Mouse (Mus musculus) embryonic facial prominence, embryonic 11.5 days (tissue): ENCODE measurements at regions not wholly inside any gene's neighbourhood (a gene's known extent, or its start where the extent isn't known, plus 50 kb on each side); places are given as distances from the start of the nearest gene placed in this dataset.

ENCODE experiments used
- ATAC-seq: fragments of 200-750 bp; cut with Nextera tagmentation; replicated peaks from 2 replicates; pipeline ENCODE4 v1.8.0; 2017; ENCODE audit warnings: low read depth; ENCODE audit not compliant: insufficient number of reproducible peaks, low FRiP score, low TSS enrichment
- DNase-seq: peaks from one replicate; pipeline ENCODE4 v3.0.0-alpha.2; 2015; ENCODE audit warnings: low spot score
- H3K27ac ChIP-seq: fragments of 300-500 bp; sonication (generic); replicated peaks from 2 replicates; pipeline ENCODE4 v1.5.1; 2014; ENCODE audit warnings: mild to moderate bottlenecking, low read depth, low read length, control low read depth
- H3K27me3 ChIP-seq: fragments of 300-500 bp; sonication (generic); 2 replicates; pipeline ENCODE4 v1.6.1; 2014; ENCODE audit warnings: mild to moderate bottlenecking, low read length, moderate library complexity, mixed read lengths; ENCODE audit not compliant: control insufficient read depth, insufficient read depth
- H3K36me3 ChIP-seq: fragments of 300-500 bp; sonication (generic); replicated peaks from 2 replicates; pipeline ENCODE4 v1.6.1; 2014; ENCODE audit warnings: low read depth, mild to moderate bottlenecking, low read length, moderate library complexity, mixed read lengths; ENCODE audit not compliant: control insufficient read depth, insufficient read depth
- H3K4me1 ChIP-seq: fragments of 300-500 bp; sonication (generic); 2 replicates; pipeline ENCODE4 v1.6.1; 2014; ENCODE audit warnings: low read length, mixed read lengths; ENCODE audit not compliant: control insufficient read depth, insufficient read depth
- H3K4me2 ChIP-seq: fragments of 300-500 bp; sonication (generic); 2 replicates; pipeline ENCODE4 v1.6.1; 2014; ENCODE audit warnings: low read depth, mild to moderate bottlenecking, control low read depth, low read length, moderate library complexity
- H3K4me3 ChIP-seq: fragments of 300-500 bp; sonication (generic); 2 replicates; pipeline ENCODE4 v1.5.1; 2014; ENCODE audit warnings: low read depth, low read length, control low read depth
- H3K9ac ChIP-seq: fragments of 300-500 bp; sonication (generic); replicated peaks from 2 replicates; pipeline ENCODE4 v1.6.1; 2014; ENCODE audit warnings: mild to moderate bottlenecking, control low read depth, low read length
- H3K9me3 ChIP-seq: fragments of 300-500 bp; sonication (generic); replicated peaks from 2 replicates; pipeline ENCODE4 v1.6.1; 2016; ENCODE audit warnings: mild to moderate bottlenecking, low read length, inconsistent platforms, mixed read lengths; ENCODE audit not compliant: control insufficient read depth
- WGBS: fragments of 180-500 bp; shearing (Covaris S2); extraction: QIAGEN DNeasy Blood & Tissue Kit; methylation state at CpG from one replicate; pipeline ENCODE4 v1.1.7; 2014; 5-methylcytosine and 5-hydroxymethylcytosine counted together

DNA sequence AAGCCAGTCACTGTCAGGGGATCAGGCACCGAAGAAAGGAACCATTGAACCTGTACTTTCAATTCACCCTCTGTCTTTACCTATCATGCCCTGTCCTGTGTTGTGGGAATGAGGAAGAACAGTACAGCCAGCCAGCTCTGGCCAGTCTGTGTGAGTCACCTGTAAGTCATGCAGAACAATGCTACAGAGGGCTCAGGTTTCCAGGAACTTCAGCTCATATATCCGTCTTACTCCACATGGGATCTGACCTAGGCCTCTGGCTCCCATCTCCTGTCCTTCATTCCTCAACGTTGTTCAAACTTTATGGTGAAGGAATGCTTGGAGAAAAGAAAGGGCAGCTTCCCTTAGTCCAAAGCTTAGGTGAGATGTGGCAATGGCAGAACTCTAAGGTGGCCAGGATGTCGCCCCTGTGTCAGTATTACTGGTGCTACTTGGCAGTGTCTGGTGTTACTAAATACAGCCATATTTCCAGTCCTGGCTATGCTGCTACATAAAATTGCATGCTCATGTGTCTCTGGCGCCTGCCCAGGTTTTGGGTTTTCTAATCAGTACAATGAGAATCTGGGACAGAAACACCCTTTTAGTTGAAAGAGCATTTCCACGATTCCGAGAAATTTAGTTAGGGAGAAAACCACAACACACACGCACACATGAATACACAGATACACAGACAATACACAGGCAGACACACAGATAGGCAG is 140.7 kb upstream of the Gmds start:
- WGBS, result 66% methylated on average over 8 of the region's 8 CpGs
- H3K4me2 ChIP-seq, result no peak overlapping the region
- no peaks in the 10 kb centered on the region for H3K4me1 ChIP-seq
- DNase-seq (no peak), ATAC-seq (no peak)
- no peak overlapping the region for H3K9ac ChIP-seq
- no peak overlapping the region for H3K4me3 ChIP-seq
- no peaks in the 10 kb centered on the region for H3K27me3 ChIP-seq
- H3K9me3 ChIP-seq, result no peaks in the 10 kb centered on the region
- no peak overlapping the region for H3K27ac ChIP-seq
- H3K36me3 ChIP-seq, result no peaks in the 10 kb centered on the region

GRCm38 (mm10) chr13:32465787-32466186 is 127.2 kb upstream of the Gmds start:
- Histone ChIP-seq H3K9me3 (no peaks in the 10 kb centered on the region), H3K27ac (no peak overlapping the region), H3K27me3 (no peaks in the 10 kb centered on the region), H3K9ac (no peak overlapping the region), H3K4me2 (no peak overlapping the region), H3K4me3 (no peak overlapping the region), H3K4me1 (no peaks in the 10 kb centered on the region), H3K36me3 (no peaks in the 10 kb centered on the region)
- DNase-seq (peak; percentile 15), ATAC-seq (no peak)
- 48% methylated on average over 5 of the region's 5 CpGs for WGBS

DNA sequence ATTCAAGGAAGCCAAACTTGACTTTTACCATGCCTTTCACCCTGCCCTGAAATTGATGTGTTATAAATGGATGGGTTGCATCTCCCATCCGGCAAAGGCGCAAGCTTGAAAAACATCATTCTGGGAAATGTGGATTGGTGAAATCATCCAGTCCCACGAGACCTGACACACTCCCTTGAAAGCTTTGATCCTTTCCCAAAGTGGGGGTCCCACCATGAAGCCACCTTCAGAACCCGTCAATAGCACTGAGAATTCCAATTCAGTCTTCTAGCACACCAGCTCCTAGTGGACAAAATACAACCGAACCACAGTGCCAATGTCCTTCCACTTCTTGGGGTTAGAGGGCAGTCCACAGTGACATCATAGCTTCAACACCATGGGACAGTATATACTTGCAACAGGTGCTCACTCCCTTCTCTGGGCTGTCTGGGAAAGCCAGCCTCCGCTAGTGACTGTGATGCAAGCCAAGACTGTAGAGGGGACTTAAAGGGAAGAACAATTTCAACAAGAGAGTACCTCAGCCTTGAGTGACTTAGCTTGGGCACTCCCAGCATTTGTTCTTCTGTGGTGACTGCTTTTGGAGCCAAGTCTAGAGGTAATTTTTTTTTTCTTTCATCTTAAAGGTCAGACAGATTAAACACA is 126.6 kb upstream of the Gmds start:
- H3K27me3 ChIP-seq, result no peaks in the 10 kb centered on the region
- no peak overlapping the region for H3K9ac ChIP-seq
- no peak overlapping the region for H3K4me3 ChIP-seq
- H3K9me3 ChIP-seq, result no peaks in the 10 kb centered on the region
- no peak overlapping the region for H3K4me2 ChIP-seq
- no peaks in the 10 kb centered on the region for H3K36me3 ChIP-seq
- WGBS, result 88% methylated on average over 6 of the region's 6 CpGs
- ATAC-seq (no peak), DNase-seq (no peak)
- no peaks in the 10 kb centered on the region for H3K4me1 ChIP-seq
- no peak overlapping the region for H3K27ac ChIP-seq

DNA sequence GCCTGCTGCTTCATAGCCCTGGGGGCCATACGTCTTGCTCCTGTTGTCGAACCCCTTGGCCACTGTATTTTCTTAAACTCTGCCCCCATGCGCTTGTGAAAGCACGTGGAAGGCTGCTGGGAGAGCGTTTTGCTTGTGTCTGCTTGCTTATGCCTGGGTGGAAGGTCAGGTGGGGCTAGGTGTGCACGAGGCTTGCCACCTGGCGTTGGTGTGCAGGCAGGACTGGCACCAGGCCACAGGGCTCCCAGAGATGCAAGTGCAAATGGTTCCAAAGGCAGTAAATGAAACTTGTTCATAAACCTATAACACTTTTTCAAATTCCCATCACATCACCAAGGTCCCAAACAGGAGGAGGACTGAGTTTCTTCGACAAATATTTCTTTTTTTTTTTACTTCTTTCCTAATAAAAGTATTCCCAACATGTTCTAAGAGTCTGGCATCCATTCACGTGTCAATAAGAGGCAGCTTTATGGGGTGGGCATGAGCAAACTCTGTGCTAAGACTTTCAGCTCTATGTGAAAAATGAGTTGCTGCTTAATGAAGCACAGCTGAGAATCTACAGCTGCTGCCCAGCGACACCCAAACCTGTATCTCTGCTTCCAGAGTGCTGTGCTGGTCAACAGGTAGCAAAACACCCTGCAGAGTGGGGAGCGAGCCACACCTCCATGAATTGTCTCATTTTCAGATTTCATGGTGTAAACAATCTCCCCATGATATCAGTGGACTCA is 116.0 kb upstream of the Gmds start:
- Histone ChIP-seq H3K36me3 (no peaks in the 10 kb centered on the region), H3K27ac (no peak overlapping the region), H3K9ac (no peak overlapping the region), H3K4me3 (no peak overlapping the region), H3K9me3 (no peaks in the 10 kb centered on the region), H3K4me1 (no peaks in the 10 kb centered on the region), H3K4me2 (no peak overlapping the region), H3K27me3 (no peaks in the 10 kb centered on the region)
- ATAC-seq (no peak), DNase-seq (no peak)
- 71% methylated on average over 11 of the region's 11 CpGs for WGBS

DNA sequence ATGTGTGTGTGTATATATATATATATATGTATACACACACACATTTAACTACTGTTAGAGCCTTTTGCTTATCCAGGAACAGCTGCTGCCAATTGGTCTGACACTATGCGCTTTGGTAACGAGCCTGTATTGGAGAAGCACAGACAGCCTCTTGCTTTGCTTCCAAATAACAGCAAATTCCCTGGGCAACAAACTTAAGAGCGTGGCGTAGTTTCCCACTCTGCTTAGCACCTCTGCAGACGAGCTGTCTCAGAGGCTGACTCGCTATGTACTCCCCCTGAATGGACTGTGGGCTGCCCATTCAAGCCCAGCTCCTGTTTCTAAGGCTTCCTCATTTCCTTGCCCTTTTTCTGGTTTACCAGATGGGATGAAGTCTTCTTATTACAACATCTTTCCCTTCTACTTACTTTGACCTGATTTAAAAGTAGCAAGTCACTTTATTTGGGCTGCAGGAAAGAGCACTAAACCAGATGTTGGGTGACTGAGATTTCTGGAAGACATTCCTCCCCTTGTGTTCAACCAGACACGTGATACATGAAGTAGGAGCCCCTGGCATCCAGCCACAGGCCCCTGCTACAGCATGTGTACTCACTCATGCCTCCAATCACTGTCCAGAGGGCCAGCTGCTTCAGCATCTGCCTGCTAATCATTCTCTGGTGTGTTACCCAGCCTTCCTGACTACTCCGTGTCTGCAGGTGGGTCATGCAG is 111.3 kb upstream of the Gmds start:
- H3K27ac ChIP-seq, result 0 out of 2 replicates have a peak overlapping the region, but pooled peaks have one; percentile 20
- H3K9ac ChIP-seq, result no peak overlapping the region
- WGBS, result 54% methylated on average over 8 of the region's 8 CpGs
- no peaks in the 10 kb centered on the region for H3K4me1 ChIP-seq
- H3K27me3 ChIP-seq, result no peaks in the 10 kb centered on the region
- H3K9me3 ChIP-seq, result no peaks in the 10 kb centered on the region
- no peak overlapping the region for H3K4me2 ChIP-seq
- no peaks in the 10 kb centered on the region for H3K36me3 ChIP-seq
- DNase-seq (peak; percentile 79), ATAC-seq (peak; percentile 83)
- no peak overlapping the region for H3K4me3 ChIP-seq

DNA sequence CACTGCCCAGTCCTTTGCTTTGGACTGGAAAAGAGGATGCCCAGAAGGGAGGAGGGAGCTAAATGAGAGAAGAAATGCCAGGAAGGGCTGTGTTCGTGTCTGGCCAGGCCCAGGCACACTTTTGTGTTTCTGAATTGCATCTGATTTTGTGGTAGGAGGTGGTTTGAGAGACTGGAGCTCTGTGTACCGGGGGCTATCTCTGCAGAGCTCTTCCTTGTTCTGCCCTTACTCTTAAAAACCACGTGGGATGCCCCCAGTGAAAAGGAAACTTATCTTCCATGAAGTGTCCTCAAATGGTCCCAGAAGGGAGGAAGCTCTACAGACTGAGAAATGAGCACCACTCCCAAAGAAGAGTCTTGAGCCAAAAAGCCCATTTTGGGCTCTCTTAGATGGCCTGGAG is 106.0 kb upstream of the Gmds start:
- WGBS, result 75% methylated on average over 3 of the region's 3 CpGs

DNA sequence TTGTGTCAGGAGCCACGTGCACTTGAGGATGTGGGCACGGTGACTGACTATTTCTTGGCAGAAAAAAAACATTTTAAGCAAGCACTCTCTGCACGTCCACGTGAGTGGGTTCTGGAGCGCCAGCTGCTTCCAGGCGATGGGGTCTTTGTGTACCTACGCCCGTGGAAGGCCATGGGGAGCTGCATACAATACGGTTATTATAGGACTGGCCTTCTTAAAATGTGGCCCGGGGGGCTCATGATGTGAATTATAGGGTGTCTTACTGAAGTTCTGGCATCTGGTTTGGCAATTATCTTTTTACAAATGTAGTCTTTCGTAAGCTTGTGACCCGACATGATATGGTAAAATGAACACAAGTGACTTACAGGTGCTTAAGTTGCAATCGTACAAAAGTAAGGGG is 103.5 kb upstream of the Gmds start:
- H3K4me3 ChIP-seq, result no peak overlapping the region
- H3K27me3 ChIP-seq, result no peaks in the 10 kb centered on the region
- no peak overlapping the region for H3K9ac ChIP-seq
- H3K36me3 ChIP-seq, result no peaks in the 10 kb centered on the region
- DNase-seq, result no peak
- no peaks in the 10 kb centered on the region for H3K9me3 ChIP-seq
- H3K4me1 ChIP-seq, result no peaks in the 10 kb centered on the region
- H3K4me2 ChIP-seq, result no peak overlapping the region
- no peak overlapping the region for H3K27ac ChIP-seq
- 87% methylated on average over 13 of the region's 13 CpGs for WGBS
- ATAC-seq, result no peak

More for the DNA sequence above, 106.0 kb upstream of the Gmds start:
- Histone ChIP-seq H3K9me3 (no peaks in the 10 kb centered on the region), H3K4me3 (no peak overlapping the region), H3K9ac (no peak overlapping the region), H3K36me3 (no peaks in the 10 kb centered on the region), H3K4me1 (no peaks in the 10 kb centered on the region), H3K27ac (no peak overlapping the region), H3K27me3 (no peaks in the 10 kb centered on the region), H3K4me2 (no peak overlapping the region)
- no peak for DNase-seq
- no peak for ATAC-seq
